Mouse (Mus musculus) C2C12 (cell line): ENCODE measurements around the gene Scn1b. TPM values are rescaled to one million over a fixed set of nuclear protein-coding genes. Genes with fewer than 3 reads are reported as not detected.

ENCODE experiments used
- H3K27me3 ChIP-seq: one replicate; pipeline ENCODE4 v1.6.1; 2011; ENCODE audit not compliant: control insufficient read depth, insufficient read depth, insufficient read length
- H3K36me3 ChIP-seq: one replicate; pipeline ENCODE4 v1.6.1; 2011; ENCODE audit not compliant: control insufficient read depth, insufficient read depth
- H3K4me3 ChIP-seq: one replicate; pipeline ENCODE4 v1.5.1; 2011; ENCODE audit warnings: mild to moderate bottlenecking, control low read depth; ENCODE audit not compliant: poor library complexity, insufficient read depth, severe bottlenecking
- H3K79me2 ChIP-seq: one replicate; pipeline ENCODE4 v1.6.1; 2011; ENCODE audit not compliant: control insufficient read depth, insufficient read depth
- H3K79me3 ChIP-seq: one replicate; pipeline ENCODE4 v1.6.1; 2011; ENCODE audit warnings: low read depth, control low read depth
- H3ac ChIP-seq: one replicate; pipeline ENCODE3; 2011; ENCODE audit warnings: low read depth; ENCODE audit not compliant: control insufficient read depth, insufficient read length
- CEBPB ChIP-seq: IDR thresholded peaks from one replicate; pipeline ENCODE4 v1.6.1; 2011; ENCODE audit warnings: low read depth, mild to moderate bottlenecking, control low read depth, moderate library complexity
- CTCF ChIP-seq: IDR thresholded peaks from one replicate; pipeline ENCODE4 v1.5.1; 2011; ENCODE audit not compliant: control insufficient read depth, insufficient read depth, insufficient read length
- FOSL1 ChIP-seq: IDR thresholded peaks from one replicate; pipeline ENCODE4 v1.8.0; 2011; ENCODE audit warnings: mild to moderate bottlenecking, low read length; ENCODE audit not compliant: poor library complexity, insufficient read depth, severe bottlenecking
- MAX ChIP-seq: IDR thresholded peaks from one replicate; pipeline ENCODE4 v1.6.1; 2011; ENCODE audit warnings: mild to moderate bottlenecking, control low read depth
- MYOD1 ChIP-seq: IDR thresholded peaks from one replicate; pipeline ENCODE4 v1.6.1; 2011; ENCODE audit warnings: low read depth; ENCODE audit not compliant: control insufficient read depth, insufficient read length
- MYOG ChIP-seq: IDR thresholded peaks from one replicate; pipeline ENCODE4 v1.6.1; 2011; ENCODE audit not compliant: control insufficient read depth, insufficient read length; ENCODE audit errors: extremely low read depth
- USF1 ChIP-seq: IDR thresholded peaks from one replicate; pipeline ENCODE4 v1.6.1; 2011; ENCODE audit warnings: low read depth, mild to moderate bottlenecking, control low read depth, moderate library complexity
- polyA plus RNA-seq: library from polyadenylated mRNA; unstranded; fragments of >200 nt; fragmentation: generic; extraction: Trizol; gene quantifications from one replicate; pipeline ENCODE4 v1.2.1, GENCODE M21; 2012; ENCODE audit warnings: missing spikeins

Scn1b gene
- polyA plus RNA-seq, 1 experiment: 2.3 TPM

DNA sequence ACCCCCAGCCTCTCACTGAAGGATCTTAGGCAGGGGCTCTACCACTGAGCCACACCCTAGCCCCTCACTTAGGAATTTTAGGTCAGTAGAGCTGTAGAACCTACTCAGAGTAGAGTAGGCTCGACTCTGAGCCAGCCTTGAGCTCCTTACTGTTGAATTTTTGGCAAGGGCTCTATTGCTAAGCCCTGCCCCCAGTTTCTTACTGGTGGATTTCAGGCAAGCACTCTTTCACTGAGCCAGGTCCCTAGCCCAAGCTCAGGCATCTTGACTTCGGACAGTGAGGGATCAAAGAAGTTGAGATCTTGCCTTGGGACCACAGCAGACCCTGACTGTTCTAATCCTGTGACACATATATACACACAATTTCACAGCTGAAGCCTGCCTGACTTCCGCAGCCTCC is 3.1 kb downstream of the Scn1b start:
- TF ChIP-seq MAX (no peak), MYOD1 (no peak), CEBPB (no peak), CTCF (no peak), USF1 (no peak), FOSL1 (no peak), MYOG (no peak)
- peaks cover 15% of the 10 kb centered on the region for H3K27me3 ChIP-seq
- H3K4me3 ChIP-seq: no peak overlapping the region
- no peaks in the 10 kb centered on the region for H3K79me3 ChIP-seq
- no peak overlapping the region for H3ac ChIP-seq
- H3K36me3 ChIP-seq: no peaks in the 10 kb centered on the region
- no peaks in the 10 kb centered on the region for H3K79me2 ChIP-seq

DNA sequence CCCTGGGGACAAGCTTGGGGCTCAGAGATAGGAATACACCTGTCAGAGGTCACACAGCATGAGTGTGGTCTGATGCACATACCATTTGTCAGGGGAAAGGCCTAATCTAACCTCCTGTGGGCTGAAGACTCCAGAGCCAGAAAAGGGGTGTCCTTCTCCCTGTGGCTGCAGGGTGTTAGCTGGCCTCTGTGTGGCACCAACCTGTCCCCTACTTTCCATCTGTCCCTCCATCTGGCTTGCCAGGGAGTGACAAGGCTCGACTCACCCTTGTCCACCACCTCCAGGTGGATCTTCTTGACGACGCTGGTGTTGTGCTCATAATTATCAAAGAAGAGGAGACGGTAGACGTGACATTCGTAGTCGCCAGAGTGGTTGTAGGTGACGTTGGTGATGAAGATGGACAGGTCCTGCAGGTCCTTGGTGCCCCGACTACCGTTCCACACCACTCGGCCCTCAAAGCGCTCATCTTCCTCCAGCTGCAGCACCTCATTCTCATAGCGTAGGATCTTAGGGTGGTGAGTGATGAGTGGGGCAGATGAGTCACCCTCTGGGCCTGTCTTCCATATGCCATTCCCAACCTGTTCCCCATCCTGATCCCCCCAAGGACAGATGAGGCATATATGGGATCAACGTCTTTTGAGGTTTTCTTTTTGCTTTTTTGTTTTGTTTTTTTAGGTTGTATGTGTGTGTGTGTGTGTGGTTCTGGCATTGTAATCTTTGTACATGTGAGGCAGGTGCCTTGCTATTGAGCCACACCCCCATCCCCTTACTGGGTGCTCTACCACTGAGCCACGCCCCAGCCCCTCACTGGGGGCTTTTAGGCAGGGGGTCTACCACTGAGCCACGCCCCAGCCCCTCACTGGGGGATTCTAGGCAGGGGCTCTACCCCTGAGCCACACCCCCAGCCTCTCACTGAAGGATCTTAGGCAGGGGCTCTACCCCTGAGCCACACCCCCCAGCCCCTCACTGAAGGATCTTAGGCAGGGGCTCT is 3.9 kb downstream of the Scn1b start:
- TF ChIP-seq MYOD1: no peak
- TF ChIP-seq MYOG: no peak
- no peak for TF ChIP-seq CTCF
- TF ChIP-seq FOSL1: no peak
- no peak for TF ChIP-seq USF1
- no peak for TF ChIP-seq CEBPB
- TF ChIP-seq MAX: no peak
- Histone ChIP-seq H3K79me2 (no peaks in the 10 kb centered on the region), H3ac (no peak overlapping the region), H3K27me3 (peaks cover 15% of the 10 kb centered on the region), H3K4me3 (no peak overlapping the region), H3K79me3 (no peaks in the 10 kb centered on the region), H3K36me3 (no peaks in the 10 kb centered on the region)

DNA sequence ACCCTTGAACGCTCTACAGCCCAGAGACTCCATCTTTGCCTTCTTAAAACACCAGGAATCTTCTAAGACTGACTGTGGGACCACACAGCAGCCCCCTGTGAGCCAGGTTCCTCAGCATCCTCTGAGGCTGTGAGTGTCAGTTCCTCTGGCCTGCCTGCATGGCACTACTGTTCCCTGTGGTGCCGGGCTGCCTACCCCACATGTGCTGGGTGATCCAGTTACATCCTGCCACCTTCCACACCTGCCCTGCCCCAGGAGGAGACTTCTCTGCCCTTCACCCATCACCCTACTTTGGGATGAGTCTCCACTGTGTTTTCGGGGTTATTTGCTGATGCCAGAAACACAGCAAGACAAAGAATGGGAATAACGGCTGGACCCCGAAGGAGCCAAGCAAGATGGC is 7.2 kb downstream of the Scn1b start:
- no peaks in the 10 kb centered on the region for H3K79me2 ChIP-seq
- no peak overlapping the region for H3K4me3 ChIP-seq
- H3K36me3 ChIP-seq: no peaks in the 10 kb centered on the region
- H3K27me3 ChIP-seq: peaks cover 4% of the 10 kb centered on the region
- no peaks in the 10 kb centered on the region for H3K79me3 ChIP-seq
- no peak for TF ChIP-seq USF1
- TF ChIP-seq CTCF: no peak
- TF ChIP-seq MYOG: no peak
- no peak for TF ChIP-seq CEBPB
- no peak for TF ChIP-seq MAX
- no peak for TF ChIP-seq FOSL1
- TF ChIP-seq MYOD1: no peak
- no peak overlapping the region for H3ac ChIP-seq

DNA sequence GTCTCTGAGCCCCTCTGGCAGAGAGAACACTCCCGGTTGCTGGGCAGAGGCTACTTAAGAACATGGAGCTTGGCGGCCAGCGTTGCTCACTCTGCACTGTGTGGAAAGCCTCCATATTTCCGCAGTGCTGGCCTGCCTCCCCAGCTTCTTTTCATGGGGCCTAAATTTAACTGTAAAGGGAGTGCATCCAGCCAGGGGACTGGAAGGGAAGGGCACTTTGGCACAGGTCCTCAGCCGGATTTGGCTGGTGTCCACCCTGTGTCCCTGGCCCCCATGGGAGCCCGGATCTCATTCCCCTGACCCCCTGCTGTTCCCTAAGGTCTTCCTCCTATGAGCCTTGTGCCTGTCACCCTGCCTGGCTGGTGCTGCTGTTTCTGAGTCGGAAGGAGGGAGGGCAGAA is 8.3 kb downstream of the Scn1b start:
- H3K79me2 ChIP-seq: no peaks in the 10 kb centered on the region
- H3K4me3 ChIP-seq: no peak overlapping the region
- H3K36me3 ChIP-seq: no peaks in the 10 kb centered on the region
- no peak overlapping the region for H3ac ChIP-seq
- peaks cover 8% of the 10 kb centered on the region for H3K27me3 ChIP-seq
- no peak for TF ChIP-seq CTCF
- no peak for TF ChIP-seq MAX
- TF ChIP-seq MYOG: no peak
- no peak for TF ChIP-seq FOSL1
- TF ChIP-seq CEBPB: no peak
- no peak for TF ChIP-seq MYOD1
- no peak for TF ChIP-seq USF1
- H3K79me3 ChIP-seq: no peaks in the 10 kb centered on the region

DNA sequence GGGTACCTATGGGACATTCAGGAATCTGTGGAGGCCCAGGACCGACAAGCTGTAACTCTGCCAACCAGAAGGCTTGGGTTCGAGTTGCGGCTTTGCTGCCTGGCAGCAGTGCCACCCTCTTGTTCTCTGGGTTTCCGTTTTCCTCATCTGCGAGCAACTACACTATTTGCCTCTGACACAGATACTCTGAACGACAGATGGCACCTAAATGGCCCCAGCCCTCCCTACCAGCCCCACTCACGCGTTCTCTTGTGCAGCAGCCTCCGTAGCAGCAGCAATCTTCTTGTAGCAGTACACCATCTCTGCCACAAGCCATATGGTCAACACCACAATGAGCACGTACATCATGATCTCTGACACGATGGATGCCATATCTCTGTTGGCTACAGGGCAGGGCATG is 9.3 kb downstream of the Scn1b start:
- Histone ChIP-seq H3ac (no peak overlapping the region), H3K79me3 (no peaks in the 10 kb centered on the region), H3K36me3 (no peaks in the 10 kb centered on the region), H3K79me2 (no peaks in the 10 kb centered on the region), H3K4me3 (no peak overlapping the region), H3K27me3 (peaks cover 8% of the 10 kb centered on the region)
- TF ChIP-seq MYOG (no peak), CTCF (no peak), CEBPB (no peak), FOSL1 (no peak), MAX (no peak), MYOD1 (no peak), USF1 (no peak)

DNA sequence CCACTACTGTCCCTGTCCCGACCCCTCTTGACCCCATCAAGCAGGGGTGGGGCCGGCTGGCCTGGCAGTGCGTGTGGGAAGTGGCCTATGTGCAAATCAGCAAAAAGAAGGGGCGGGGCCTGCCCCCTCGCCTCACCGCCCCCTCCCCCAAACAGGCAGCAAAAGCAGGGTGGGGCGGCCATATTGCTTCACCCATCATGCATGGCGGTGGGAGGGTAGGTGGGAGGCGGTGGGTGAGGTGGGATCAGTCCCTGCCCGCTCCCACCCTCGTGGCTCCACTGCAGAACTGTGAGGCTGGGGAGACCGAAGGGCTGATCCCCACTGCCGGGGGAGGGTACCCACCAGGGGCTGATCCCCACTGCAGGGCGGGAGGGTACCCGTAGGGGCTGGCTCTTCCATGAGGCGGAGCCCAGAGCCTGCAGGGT is 10.1 kb downstream of the Scn1b start:
- TF ChIP-seq CEBPB (no peak), MYOD1 (no peak), MAX (no peak), CTCF (no peak), USF1 (no peak), MYOG (no peak), FOSL1 (no peak)
- Histone ChIP-seq H3K36me3 (no peaks in the 10 kb centered on the region), H3K4me3 (no peak overlapping the region), H3K79me2 (no peaks in the 10 kb centered on the region), H3K27me3 (peaks cover 8% of the 10 kb centered on the region), H3K79me3 (no peaks in the 10 kb centered on the region), H3ac (no peak overlapping the region)
